Mouse (Mus musculus) left cerebral cortex, adult 2 months (tissue): ENCODE data around the gene Thada. TPM values are rescaled to one million over a fixed set of nuclear protein-coding genes. Genes with fewer than 3 reads are reported as not detected.

Source experiments
- DNase-seq, 2 experiments: peaks; one replicate each; pipeline ENCODE4 v3.0.0; 2021 to 2022; ENCODE audit warnings: low spot score in 2 of 2, mixed read lengths in 1 of 2; ENCODE audit errors: extremely low spot score in 1 of 2
- H3K27ac ChIP-seq: fragments of 200-600 bp; 2 replicates; pipeline ENCODE4 v1.8.1; 2022
- H3K4me3 ChIP-seq: fragments of 200-600 bp; 2 replicates; pipeline ENCODE4 v1.8.1; 2022
- CTCF ChIP-seq: fragments of 200-600 bp; IDR thresholded peaks from 2 replicates; pipeline ENCODE4 v1.8.1; 2022; ENCODE audit warnings: antibody characterized with exemption, mild to moderate bottlenecking, moderate library complexity
- intact Hi-C: fragments of 180-260 bp; cut with DNase I; formaldehyde crosslinking; loops from one replicate; pipeline ENCODE4 v1.15.1; 2025
- total RNA-seq, 2 experiments: library from RNA; stranded (reverse); gene quantifications; 2 replicates each; pipeline ENCODE4 v1.2.3; 2021

The Thada gene
- total RNA-seq, 2 experiments from 2014 or later = 13.8 to 15.9 TPM

DNA sequence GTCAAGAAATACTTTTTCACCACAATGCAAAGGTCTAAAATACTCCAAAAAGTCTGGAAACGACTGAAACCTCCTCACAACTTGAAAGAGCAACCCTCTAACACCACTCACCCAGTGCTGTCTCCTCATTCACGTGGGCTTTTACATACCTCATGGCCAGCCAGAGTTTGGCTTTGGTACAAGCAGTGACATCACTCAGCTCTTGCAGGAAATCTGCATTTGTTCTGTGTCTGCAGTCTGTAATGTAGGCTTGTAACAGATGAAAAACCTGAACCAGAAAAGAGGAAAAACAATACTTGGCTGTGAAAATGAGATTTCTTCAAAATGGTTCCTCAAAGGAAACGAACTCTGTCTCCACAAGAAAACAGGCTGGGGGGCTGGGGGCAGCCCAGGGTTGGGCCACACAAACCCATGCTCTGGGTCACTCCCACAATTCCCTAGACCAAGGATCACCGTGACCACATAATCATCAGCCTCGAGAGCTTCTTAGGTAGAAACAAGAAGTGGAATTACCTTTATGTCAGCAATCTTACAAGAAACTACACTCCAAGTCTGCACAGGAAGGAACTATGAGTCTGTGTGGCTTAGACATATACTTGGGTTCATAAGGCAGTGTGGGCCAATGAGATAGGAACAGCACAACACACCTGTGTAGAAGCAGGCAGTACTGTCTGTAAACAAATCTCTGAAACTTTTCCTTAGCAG, 193.3 kb downstream of the Thada start:
- no peak overlapping the region for H3K4me3 ChIP-seq
- no peak for TF ChIP-seq CTCF
- peak in 1 of 2 experiments; percentile 51 for DNase-seq
- intact Hi-C loops = loop anchor here (5.0 kb wide), 1 partner anchor 45 kb away; no protein-coding TSS in a partner anchor
- H3K27ac ChIP-seq = peak overlapping the region; percentile 73

- no peak for TF ChIP-seq CTCF
- Histone ChIP-seq H3K4me3 (no peak overlapping the region), H3K27ac (no peak overlapping the region; the same call in 1 of the 2 replicates)
- no peak for DNase-seq
- intact Hi-C loops = loop anchor here (5.0 kb wide), 1 partner anchor 46 kb away; no protein-coding TSS in a partner anchor
Observed at GRCm38 (mm10) chr17:84271566-84272202, 194.3 kb downstream of the Thada start.

DNA sequence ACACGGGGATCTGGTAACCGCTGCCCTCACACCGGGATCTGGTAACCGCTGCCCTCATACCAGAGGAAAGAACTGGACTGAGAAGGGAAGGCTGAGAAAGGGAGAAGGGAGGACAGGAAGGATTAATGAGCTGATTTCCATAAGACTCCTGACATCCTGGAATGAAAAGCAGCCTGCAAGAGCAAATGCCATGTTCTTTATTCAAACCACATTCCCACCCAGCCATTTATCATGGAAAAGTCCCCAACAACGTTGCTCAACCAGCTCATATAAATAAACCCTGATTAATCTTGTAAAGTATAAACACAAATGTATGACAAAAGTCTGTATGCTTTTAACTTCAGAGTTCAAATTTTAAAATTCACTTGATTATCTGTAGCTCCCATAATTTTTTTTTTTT, 196.3 kb downstream of the Thada start:
- no peak overlapping the region for H3K4me3 ChIP-seq
- no peak overlapping the region for H3K27ac ChIP-seq
- DNase-seq = no peak
- intact Hi-C loops = loop anchor here (5.0 kb wide), 1 partner anchor 48 kb away; no protein-coding TSS in a partner anchor
- TF ChIP-seq CTCF = no peak

DNA sequence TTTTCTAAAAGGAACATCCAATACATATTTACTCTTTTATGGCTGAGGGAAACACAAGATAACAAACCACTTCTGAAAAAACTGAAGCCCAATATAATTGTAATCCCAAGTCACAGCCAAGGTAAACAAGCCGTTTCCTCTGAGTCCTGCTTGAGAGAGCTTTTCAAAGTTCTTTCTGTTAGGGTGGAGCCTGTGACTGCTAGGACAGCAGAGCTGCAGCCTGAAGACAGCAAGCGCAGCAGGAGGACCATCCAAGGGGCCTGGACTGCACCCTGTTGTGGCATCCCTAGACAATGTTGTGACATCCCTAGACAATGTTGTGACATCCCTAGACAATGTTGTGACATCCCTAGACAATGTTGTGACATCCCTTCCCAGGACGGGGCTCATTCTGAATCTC, 197.6 kb downstream of the Thada start:
- H3K27ac ChIP-seq = no peak overlapping the region
- TF ChIP-seq CTCF = no peak
- no peak for DNase-seq
- H3K4me3 ChIP-seq = no peak overlapping the region
- intact Hi-C loops = no loop called here

- intact Hi-C loops = no loop called here
Observed at GRCm38 (mm10) chr17:84267456-84268074, 198.4 kb downstream of the Thada start.

GRCm38 (mm10) chr17:84266161-84266948, 199.7 kb downstream of the Thada start:
- intact Hi-C loops = no loop called here
- no peak for TF ChIP-seq CTCF
- no peak for DNase-seq
- Histone ChIP-seq H3K4me3 (no peak overlapping the region), H3K27ac (no peak overlapping the region)

More at GRCm38 (mm10) chr17:84267456-84268074, 198.4 kb downstream of the Thada start:
- Histone ChIP-seq H3K4me3 (no peak overlapping the region), H3K27ac (no peak overlapping the region)
- TF ChIP-seq CTCF = no peak
- no peak for DNase-seq

GRCm38 (mm10) chr17:84265480-84266130, 200.4 kb downstream of the Thada start:
- no peak overlapping the region for H3K27ac ChIP-seq
- no peak overlapping the region for H3K4me3 ChIP-seq
- no peak for DNase-seq
- intact Hi-C loops = no loop called here
- TF ChIP-seq CTCF = no peak; the same call in 1 of the 2 replicates

DNA sequence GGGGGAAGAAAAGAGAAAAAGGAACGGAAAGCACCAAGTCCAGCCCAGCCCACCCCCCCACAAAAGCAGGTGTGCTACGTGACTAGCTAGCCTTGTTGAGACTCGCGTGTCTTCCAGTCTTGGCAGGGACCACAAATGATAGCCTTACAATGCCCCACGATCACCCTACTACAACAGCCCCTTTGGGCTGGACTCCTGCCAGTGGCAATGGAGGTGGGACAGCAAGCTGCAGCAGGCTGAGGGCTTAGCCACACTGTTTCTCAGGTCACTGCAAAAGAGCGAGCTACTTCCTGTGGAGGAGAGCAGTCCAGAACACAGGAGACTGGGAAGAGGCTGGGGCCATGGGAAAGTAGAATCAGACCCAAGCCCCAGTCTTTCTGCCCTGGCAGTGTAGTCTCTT, 201.7 kb downstream of the Thada start:
- intact Hi-C loops = no loop called here
- no peak overlapping the region for H3K27ac ChIP-seq
- TF ChIP-seq CTCF = no peak
- no peak for DNase-seq
- H3K4me3 ChIP-seq = no peak overlapping the region

DNA sequence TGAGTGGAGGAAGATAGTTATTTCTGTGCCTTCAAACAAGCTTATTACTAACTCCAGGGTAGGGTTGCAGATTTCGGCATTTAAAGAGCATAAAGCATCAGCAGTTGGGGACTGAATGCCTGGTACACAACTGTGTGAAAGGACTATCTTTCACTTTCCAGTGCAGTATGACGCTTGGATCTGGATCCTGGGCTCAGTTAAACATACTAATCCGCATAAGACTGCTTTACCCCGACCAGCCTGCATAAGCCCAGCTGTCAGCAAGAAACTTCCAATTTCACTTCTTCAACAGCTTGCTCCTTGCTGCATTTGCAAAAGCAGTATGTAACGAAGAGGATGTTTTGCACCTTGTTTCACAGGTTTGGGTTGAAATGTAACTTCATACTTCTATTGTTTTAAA, 202.4 kb downstream of the Thada start:
- no peak for TF ChIP-seq CTCF
- Histone ChIP-seq H3K4me3 (no peak overlapping the region), H3K27ac (peak overlapping the region; percentile 28; the same call in 1 of the 2 replicates)
- DNase-seq = no peak
- intact Hi-C loops = no loop called here

GRCm38 (mm10) chr17:84262325-84262979, 203.6 kb downstream of the Thada start:
- no peak overlapping the region for H3K4me3 ChIP-seq
- intact Hi-C loops = no loop called here
- DNase-seq = no peak
- no peak overlapping the region for H3K27ac ChIP-seq
- no peak for TF ChIP-seq CTCF

- H3K4me3 ChIP-seq = no peak overlapping the region
- intact Hi-C loops = no loop called here
- TF ChIP-seq CTCF = no peak
- DNase-seq = no peak
- no peak overlapping the region for H3K27ac ChIP-seq
Observed at GRCm38 (mm10) chr17:84261010-84261409, 205.0 kb downstream of the Thada start.
